In the genomic region with DNA sequence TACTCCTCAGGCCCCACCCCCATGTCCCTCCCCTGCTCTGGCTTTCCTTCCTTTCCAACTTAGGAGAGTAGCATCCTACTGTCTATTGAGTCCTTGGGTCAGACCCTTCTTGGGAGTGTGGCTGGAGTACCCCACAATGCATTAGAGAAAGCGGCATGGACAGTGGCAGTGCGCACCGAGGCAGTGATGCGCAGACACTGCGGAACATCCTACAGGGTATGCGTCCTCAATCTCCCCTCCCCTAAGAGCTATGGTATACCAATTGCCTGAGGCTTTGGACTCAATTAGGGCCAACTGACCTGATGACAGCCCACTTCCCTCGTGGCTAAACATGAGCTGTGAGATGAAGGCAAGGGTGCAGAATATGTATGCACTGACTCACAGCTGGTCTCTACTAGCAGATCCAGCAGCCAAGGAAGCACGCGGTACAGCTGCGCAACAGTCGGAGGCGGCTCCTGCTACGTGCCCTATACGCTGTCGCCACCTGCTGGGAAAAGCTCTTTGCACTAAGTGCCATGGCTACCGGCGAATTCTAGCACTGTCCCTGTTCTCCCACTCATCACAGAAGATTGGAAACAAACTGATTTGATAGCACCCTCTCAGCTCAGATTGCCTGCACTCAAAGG, we compare ENCODE assay signal across 9 mouse cellular contexts. TPM values are rescaled to one million over a fixed set of nuclear protein-coding genes. Genes with fewer than 3 reads are reported as not detected.
DNase-seq lines count a peak whose midpoint lies in the region; ATAC-seq lines count a peak whose summit lies in the region.
"Had no signal": no experiment of that assay in that cellular context is flagged by ENCODE, and none has a peak within 500 bp of the region (broad histone marks: within the 10 kb centered on the region; RNA-seq: fewer than 3 reads in every experiment).

No protein-coding gene starts in this region.

- no peak overlapping the region; the same call in 1 of the 2 replicates for H3K9ac ChIP-seq in heart, embryonic 13.5 days
- no peak overlapping the region for H3K9ac ChIP-seq in kidney, embryonic 14.5 days (ENCODE audit: low read depth, low read length)
- no peak overlapping the region for H3K9ac ChIP-seq in liver, embryonic 16.5 days (ENCODE audit: low read depth, low read length)
- no peak overlapping the region for H3K9ac ChIP-seq in neural tube, embryonic 13.5 days
- H3K9ac ChIP-seq: lung, embryonic 15.5 days had no signal

- H3K4me3 ChIP-seq in heart, embryonic 13.5 days: no peak overlapping the region
- no peak overlapping the region for H3K4me3 ChIP-seq in kidney, embryonic 14.5 days (ENCODE audit: low read length)
- H3K4me3 ChIP-seq in liver, embryonic 16.5 days (ENCODE audit: low read depth, low read length): no peak overlapping the region
- no peak overlapping the region for H3K4me3 ChIP-seq in neural tube, embryonic 13.5 days
- H3K4me3 ChIP-seq: lung, embryonic 15.5 days had no signal

- WGBS in heart, embryonic 13.5 days: 34% methylated on average over 17 of the region's 17 CpGs
- WGBS in kidney, embryonic 14.5 days: 49% methylated on average over 17 of the region's 17 CpGs
- 30% methylated on average over 17 of the region's 17 CpGs for WGBS in liver, embryonic 16.5 days (ENCODE audit: insufficient replicate concordance)
- 31% methylated on average over 17 of the region's 17 CpGs for WGBS in neural tube, embryonic 13.5 days

- peak overlapping the region; percentile 74 for H3K27ac ChIP-seq in heart, embryonic 13.5 days (replicated peaks)
- H3K27ac ChIP-seq in kidney, embryonic 14.5 days (ENCODE audit: low read depth, low read length): no peak overlapping the region
- H3K27ac ChIP-seq in liver, embryonic 16.5 days (ENCODE audit: low read length): no peak overlapping the region
- H3K27ac ChIP-seq in neural tube, embryonic 13.5 days (replicated peaks): no peak overlapping the region
- H3K27ac ChIP-seq: lung, embryonic 15.5 days had no signal

- no peaks in the 10 kb centered on the region for H3K27me3 ChIP-seq in heart, embryonic 13.5 days (replicated peaks)
- H3K27me3 ChIP-seq in kidney, embryonic 14.5 days (ENCODE audit: control insufficient read depth, insufficient read depth, low read length): no peaks in the 10 kb centered on the region
- no peaks in the 10 kb centered on the region for H3K27me3 ChIP-seq in liver, embryonic 16.5 days (ENCODE audit: control insufficient read depth, insufficient read depth, low read depth, low read length)
- H3K27me3 ChIP-seq in neural tube, embryonic 13.5 days: no peaks in the 10 kb centered on the region
- H3K27me3 ChIP-seq: lung, embryonic 15.5 days had no signal

- peak overlapping the region; percentile 27; the same call in 1 of the 2 replicates for H3K4me2 ChIP-seq in heart, embryonic 13.5 days
- no peak overlapping the region for H3K4me2 ChIP-seq in kidney, embryonic 14.5 days (replicated peaks; ENCODE audit: low read depth, low read length)
- H3K4me2 ChIP-seq in liver, embryonic 16.5 days (ENCODE audit: low read depth, low read length): no peak overlapping the region
- no peak overlapping the region for H3K4me2 ChIP-seq in neural tube, embryonic 13.5 days
- H3K4me2 ChIP-seq: lung, embryonic 15.5 days had no signal

- no peak for ATAC-seq in heart, embryonic 13.5 days (ENCODE audit: extremely low read depth, insufficient number of reproducible peaks, low FRiP score, low TSS enrichment)
- peak; percentile 48; the same call in 1 of the 2 replicates for ATAC-seq in kidney, embryonic 14.5 days (ENCODE audit: low FRiP score, low TSS enrichment)
- peak; percentile 50 for ATAC-seq in liver, embryonic 16.5 days (ENCODE audit: low read depth)
- peak; percentile 62 for ATAC-seq in neural tube, embryonic 13.5 days (ENCODE audit: low read depth)
- no peak for ATAC-seq in erythroblast, adult 5-6 weeks (replicated peaks; ENCODE audit: low FRiP score, poor library complexity, severe bottlenecking)

- DNase-seq in right cerebral cortex, adult 18-20 months: peak; percentile 68
- no peak for DNase-seq in right cerebral cortex, postnatal 4 days
- peak; percentile 60 for DNase-seq in embryo, embryonic 11 days

- peaks cover 32% of the 10 kb centered on the region for H3K36me3 ChIP-seq in heart, embryonic 13.5 days
- H3K36me3 ChIP-seq in kidney, embryonic 14.5 days (ENCODE audit: control insufficient read depth, insufficient read depth, low read length): peaks cover 19% of the 10 kb centered on the region
- H3K36me3 ChIP-seq in liver, embryonic 16.5 days (ENCODE audit: control insufficient read depth, insufficient read depth): peaks cover 3% of the 10 kb centered on the region; the same call in 1 of the 2 replicates
- H3K36me3 ChIP-seq in neural tube, embryonic 13.5 days: peaks cover 44% of the 10 kb centered on the region

- no peaks in the 10 kb centered on the region for H3K9me3 ChIP-seq in heart, embryonic 13.5 days
- H3K9me3 ChIP-seq in kidney, embryonic 14.5 days (ENCODE audit: control insufficient read depth, low read length): no peaks in the 10 kb centered on the region
- no peaks in the 10 kb centered on the region for H3K9me3 ChIP-seq in liver, embryonic 16.5 days (replicated peaks; ENCODE audit: control insufficient read depth, low read length)
- no peaks in the 10 kb centered on the region for H3K9me3 ChIP-seq in neural tube, embryonic 13.5 days
- H3K9me3 ChIP-seq: lung, embryonic 15.5 days had no signal

- H3K4me1 ChIP-seq in heart, embryonic 13.5 days: peaks cover 32% of the 10 kb centered on the region
- 0 out of 2 replicates have a peak, but pooled peaks cover 3% of the 10 kb centered on the region for H3K4me1 ChIP-seq in kidney, embryonic 14.5 days (ENCODE audit: control insufficient read depth, insufficient read depth, low read length)
- H3K4me1 ChIP-seq in liver, embryonic 16.5 days (ENCODE audit: control insufficient read depth, low read depth, low read length): peaks cover 2% of the 10 kb centered on the region
- H3K4me1 ChIP-seq in neural tube, embryonic 13.5 days (replicated peaks): peaks cover 8% of the 10 kb centered on the region
- H3K4me1 ChIP-seq: lung, embryonic 15.5 days had no signal

RNA-seq across cellular contexts. Expression of gene Gm29797, which starts 2.2 kb away (rescaled TPM):
- 0.27 TPM in 1 of 2 replicates, not detected in the other for polyA plus RNA-seq in heart, embryonic 13.5 days (2015; fragmentation: Nextera tagmentation; extraction: Ambion mirVana)
- polyA plus RNA-seq in kidney, embryonic 14.5 days (2014; fragmentation: Nextera tagmentation; extraction: Ambion mirVana): 0.63 TPM in 1 of 2 replicates, not detected in the other
- 0.19 TPM in 1 of 2 replicates, not detected in the other for polyA plus RNA-seq in liver, embryonic 16.5 days (2015; fragmentation: Nextera tagmentation; extraction: Ambion mirVana)
- not detected in 2 replicates for polyA plus RNA-seq in neural tube, embryonic 13.5 days (2015; fragmentation: Nextera tagmentation; extraction: Ambion mirVana)
- not detected in 2 replicates for total RNA-seq in erythroblast, adult 5-6 weeks (2015; ENCODE audit: low replicate concordance)
- not detected in 2 replicates for total RNA-seq in erythroblast, adult 5-6 weeks (2017; ENCODE audit: low replicate concordance)
- polyA plus RNA-seq: lung, embryonic 15.5 days had no signal

RNA-seq across cellular contexts. Expression of gene Sox18, which starts 12.4 kb away (rescaled TPM):
- polyA plus RNA-seq in heart, embryonic 13.5 days (2015; fragmentation: Nextera tagmentation; extraction: Ambion mirVana): 34.7 and 36.1 TPM in 2 replicates
- 36.8 and 40.5 TPM in 2 replicates for polyA plus RNA-seq in kidney, embryonic 14.5 days (2014; fragmentation: Nextera tagmentation; extraction: Ambion mirVana)
- 6.9 TPM in 2 replicates for polyA plus RNA-seq in liver, embryonic 16.5 days (2015; fragmentation: Nextera tagmentation; extraction: Ambion mirVana)
- 18.9 and 22.2 TPM in 2 replicates for polyA plus RNA-seq in neural tube, embryonic 13.5 days (2015; fragmentation: Nextera tagmentation; extraction: Ambion mirVana)
- not detected in 2 replicates for total RNA-seq in erythroblast, adult 5-6 weeks (2015; ENCODE audit: low replicate concordance)
- total RNA-seq in erythroblast, adult 5-6 weeks (2017; ENCODE audit: low replicate concordance): not detected in 2 replicates

RNA-seq across cellular contexts. Expression of gene Tcea2, which starts 21.1 kb away (rescaled TPM):
- polyA plus RNA-seq in heart, embryonic 13.5 days (2015; fragmentation: Nextera tagmentation; extraction: Ambion mirVana): 15.2 and 17.1 TPM in 2 replicates
- 24.5 and 24.8 TPM in 2 replicates for polyA plus RNA-seq in kidney, embryonic 14.5 days (2014; fragmentation: Nextera tagmentation; extraction: Ambion mirVana)
- polyA plus RNA-seq in liver, embryonic 16.5 days (2015; fragmentation: Nextera tagmentation; extraction: Ambion mirVana): 1.9 TPM in 2 replicates
- polyA plus RNA-seq in neural tube, embryonic 13.5 days (2015; fragmentation: Nextera tagmentation; extraction: Ambion mirVana): 33.9 and 37.8 TPM in 2 replicates
- total RNA-seq in erythroblast, adult 5-6 weeks (2015; ENCODE audit: low replicate concordance): not detected in 2 replicates
- total RNA-seq in erythroblast, adult 5-6 weeks (2017; ENCODE audit: low replicate concordance): not detected in 2 replicates

RNA-seq across cellular contexts. Expression of gene Rgs19, which starts 34.7 kb away (rescaled TPM):
- 43.5 and 44.2 TPM in 2 replicates for polyA plus RNA-seq in heart, embryonic 13.5 days (2015; fragmentation: Nextera tagmentation; extraction: Ambion mirVana)
- polyA plus RNA-seq in kidney, embryonic 14.5 days (2014; fragmentation: Nextera tagmentation; extraction: Ambion mirVana): 70.8 and 71.9 TPM in 2 replicates
- 19.0 and 19.7 TPM in 2 replicates for polyA plus RNA-seq in liver, embryonic 16.5 days (2015; fragmentation: Nextera tagmentation; extraction: Ambion mirVana)
- polyA plus RNA-seq in neural tube, embryonic 13.5 days (2015; fragmentation: Nextera tagmentation; extraction: Ambion mirVana): 42.7 and 49.2 TPM in 2 replicates
- total RNA-seq in erythroblast, adult 5-6 weeks (2015; ENCODE audit: low replicate concordance): 127 and 130 TPM in 2 replicates
- 29.4 and 41.5 TPM in 2 replicates for total RNA-seq in erythroblast, adult 5-6 weeks (2017; ENCODE audit: low replicate concordance)

RNA-seq across cellular contexts. Expression of gene Lkaaear1, which starts 39.2 kb away (rescaled TPM):
- polyA plus RNA-seq in heart, embryonic 13.5 days (2015; fragmentation: Nextera tagmentation; extraction: Ambion mirVana): not detected in 2 replicates
- not detected in 2 replicates for polyA plus RNA-seq in kidney, embryonic 14.5 days (2014; fragmentation: Nextera tagmentation; extraction: Ambion mirVana)
- polyA plus RNA-seq in liver, embryonic 16.5 days (2015; fragmentation: Nextera tagmentation; extraction: Ambion mirVana): not detected in 2 replicates
- not detected in 2 replicates for polyA plus RNA-seq in neural tube, embryonic 13.5 days (2015; fragmentation: Nextera tagmentation; extraction: Ambion mirVana)
- total RNA-seq in erythroblast, adult 5-6 weeks (2015; ENCODE audit: low replicate concordance): not detected in 2 replicates
- total RNA-seq in erythroblast, adult 5-6 weeks (2017; ENCODE audit: low replicate concordance): not detected in 2 replicates
- polyA plus RNA-seq: lung, embryonic 15.5 days had no signal

Comparison
In these comparisons a context has a peak if more than half of its experiments do, and no peak if none do; other contexts are left out.
1. ATAC-seq: peak in kidney, embryonic 14.5 days (single experiment), liver, embryonic 16.5 days (single experiment) and neural tube, embryonic 13.5 days (single experiment); none in heart, embryonic 13.5 days (single experiment) and erythroblast, adult 5-6 weeks (single experiment).